Mouse (Mus musculus) stomach, postnatal 0 days (tissue): ENCODE results near the gene Amt. TPM values are rescaled to one million over a fixed set of nuclear protein-coding genes. Genes with fewer than 3 reads are reported as not detected.
A peak's percentile ranks its signal among the peaks of the same experiment; 100 is the strongest.

ENCODE experiments used
- ATAC-seq: fragments of 200-750 bp; cut with Nextera tagmentation; 2 replicates; pipeline ENCODE4 v1.8.0; 2017; ENCODE audit not compliant: low FRiP score, low TSS enrichment
- DNase-seq: peaks from one replicate; pipeline ENCODE4 v3.0.0-alpha.2; 2016; ENCODE audit warnings: low spot score
- H3K27ac ChIP-seq: fragments of 300-500 bp; sonication (generic); replicated peaks from 2 replicates; pipeline ENCODE4 v1.5.1; 2014; ENCODE audit warnings: mild to moderate bottlenecking, control low read depth
- H3K27me3 ChIP-seq: fragments of 300-500 bp; sonication (generic); 2 replicates; pipeline ENCODE4 v1.6.1; 2014; ENCODE audit warnings: low read length; ENCODE audit not compliant: control insufficient read depth, insufficient read depth
- H3K36me3 ChIP-seq: fragments of 300-500 bp; sonication (generic); 2 replicates; pipeline ENCODE4 v1.6.1; 2014; ENCODE audit warnings: low read length, mixed read lengths; ENCODE audit not compliant: control insufficient read depth, insufficient read depth
- H3K4me1 ChIP-seq: fragments of 300-500 bp; sonication (generic); replicated peaks from 2 replicates; pipeline ENCODE4 v1.6.1; 2014; ENCODE audit warnings: antibody characterized with exemption; ENCODE audit not compliant: control insufficient read depth, insufficient read depth
- H3K4me2 ChIP-seq: fragments of 300-500 bp; sonication (generic); replicated peaks from 2 replicates; pipeline ENCODE4 v1.6.1; 2014; ENCODE audit warnings: low read depth, mild to moderate bottlenecking, control low read depth, moderate library complexity
- H3K4me3 ChIP-seq: fragments of 300-500 bp; sonication (generic); 2 replicates; pipeline ENCODE4 v1.5.1; 2014; ENCODE audit warnings: low read depth, low read length, control low read depth
- H3K9ac ChIP-seq: fragments of 300-500 bp; sonication (generic); 2 replicates; pipeline ENCODE4 v1.6.1; 2014; ENCODE audit warnings: mild to moderate bottlenecking, low read length, control low read depth, mixed read lengths
- H3K9me3 ChIP-seq: fragments of 300-500 bp; sonication (generic); 2 replicates; pipeline ENCODE4 v1.6.1; 2016; ENCODE audit warnings: low read length; ENCODE audit not compliant: control insufficient read depth
- CTCF ChIP-seq: IDR thresholded peaks from 2 replicates; pipeline ENCODE4 v1.5.1; 2016; ENCODE audit warnings: antibody characterized with exemption, low read depth, mild to moderate bottlenecking, moderate library complexity
- EP300 ChIP-seq: optimal IDR thresholded peaks from 2 replicates; pipeline ENCODE3; 2016; ENCODE audit warnings: antibody characterized with exemption
- WGBS: fragments of 180-500 bp; shearing (Covaris S2); extraction: QIAGEN DNeasy Blood & Tissue Kit; methylation state at CpG from one replicate; pipeline ENCODE4 v1.1.7; 2014; 5-methylcytosine and 5-hydroxymethylcytosine counted together
- polyA plus RNA-seq: library from polyadenylated mRNA; unstranded; fragments of >200 nt; fragmentation: Nextera tagmentation; extraction: Ambion mirVana; gene quantifications from 2 replicates; pipeline ENCODE4 v1.2.1, GENCODE M21; 2015

Gene Amt
- polyA plus RNA-seq, 1 experiment from 2014 or later, result 11.6 TPM

DNA sequence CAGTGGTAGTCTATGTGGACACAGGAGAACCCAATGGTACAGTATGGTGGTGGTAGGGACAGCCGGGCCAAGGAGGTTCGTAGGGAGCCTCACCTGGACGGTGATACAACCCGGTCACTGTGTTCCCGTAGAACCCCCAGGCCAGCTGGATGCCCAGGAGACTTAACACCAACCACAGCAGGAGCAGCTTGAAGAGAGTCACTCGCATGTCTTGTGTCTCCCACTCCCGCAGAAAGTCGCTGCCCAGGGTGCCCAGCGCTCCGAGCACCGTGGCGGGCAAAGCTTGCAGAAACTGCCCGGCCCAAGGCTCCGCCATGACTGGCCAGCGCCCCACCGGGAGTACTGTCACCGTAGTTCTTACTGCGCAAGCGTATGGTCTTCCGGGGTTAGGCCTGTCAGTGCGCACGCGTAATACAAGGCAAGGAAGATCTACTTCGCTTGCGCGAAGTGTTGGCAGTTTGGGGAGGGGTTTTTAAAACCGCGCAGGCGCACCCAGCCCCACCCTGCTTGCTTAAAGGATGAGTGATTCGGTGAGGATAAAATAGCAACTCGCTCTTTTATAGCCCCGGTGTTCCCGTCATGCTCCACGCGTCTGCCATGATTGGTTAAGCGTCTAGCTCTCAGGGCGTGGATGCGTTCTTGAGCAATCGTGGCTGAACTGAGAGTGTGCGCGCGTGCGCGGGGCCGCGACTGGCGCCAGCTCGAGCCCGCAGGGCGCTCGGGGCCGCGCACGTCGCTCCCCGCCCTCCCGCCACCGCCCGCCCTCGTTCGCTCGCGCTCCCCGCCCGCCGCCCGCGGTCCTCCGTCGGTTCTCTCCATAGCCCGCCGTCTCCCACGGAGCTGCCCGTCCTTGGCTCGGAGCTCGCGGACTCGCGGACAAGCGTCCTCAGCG, 9.2 kb downstream of the Amt start, which contains the start of the genes Rhoa and Tcta:
Gene Rhoa, plus strand, starts transcription at position 501 of the 892 bp plus-strand sequence.
Gene Tcta, minus strand, starts transcription at position 532 of the 892 bp plus-strand sequence.
- Histone ChIP-seq H3K4me1 (peaks cover 7% of the 10 kb centered on the region), H3K36me3 (peaks cover 4% of the 10 kb centered on the region; the same call in 1 of the 2 replicates), H3K4me2 (peak within 1 kb of the TSS; percentile 89), H3K9ac (peak within 1 kb of the TSS; percentile 99), H3K27me3 (no peaks in the 10 kb centered on the region), H3K4me3 (peak within 1 kb of the TSS; percentile 94), H3K9me3 (no peaks in the 10 kb centered on the region), H3K27ac (peak within 1 kb of the TSS; percentile 100)
- under 1% methylated on average over 70 of the region's 81 CpGs for WGBS
- DNase-seq (peak; percentile 97), ATAC-seq (peak; percentile 93)
- TF ChIP-seq CTCF (peak; percentile 8; the same call in 1 of the 2 replicates), EP300 (no peak)

GRCm38 (mm10) chr9:108306571-108306980, 9.9 kb downstream of the Amt start:
- H3K4me2 ChIP-seq, result peak overlapping the region; percentile 61
- peaks cover 7% of the 10 kb centered on the region for H3K4me1 ChIP-seq
- H3K27me3 ChIP-seq, result no peaks in the 10 kb centered on the region
- ATAC-seq (peak; percentile 82), DNase-seq (peak; percentile 89)
- H3K9me3 ChIP-seq, result no peaks in the 10 kb centered on the region
- no peak for TF ChIP-seq CTCF
- TF ChIP-seq EP300, result no peak
- peak overlapping the region; percentile 100 for H3K27ac ChIP-seq
- WGBS, result under 1% methylated on average over 39 of the region's 51 CpGs
- H3K4me3 ChIP-seq, result peak overlapping the region; percentile 94
- peak overlapping the region; percentile 99 for H3K9ac ChIP-seq
- H3K36me3 ChIP-seq, result peaks cover 4% of the 10 kb centered on the region; the same call in 1 of the 2 replicates

GRCm38 (mm10) chr9:108307021-108307807, 10.6 kb downstream of the Amt start:
- H3K9me3 ChIP-seq, result no peaks in the 10 kb centered on the region
- H3K4me3 ChIP-seq, result peak overlapping the region; percentile 94
- H3K36me3 ChIP-seq, result peaks cover 4% of the 10 kb centered on the region; the same call in 1 of the 2 replicates
- H3K9ac ChIP-seq, result peak overlapping the region; percentile 99
- H3K27ac ChIP-seq, result peak overlapping the region; percentile 100
- WGBS, result 2% methylated on average over 12 of the region's 12 CpGs
- no peak for ATAC-seq
- peaks cover 7% of the 10 kb centered on the region for H3K4me1 ChIP-seq
- no peak for DNase-seq
- TF ChIP-seq EP300, result no peak
- no peak for TF ChIP-seq CTCF
- H3K27me3 ChIP-seq, result no peaks in the 10 kb centered on the region
- peak overlapping the region; percentile 61 for H3K4me2 ChIP-seq

- Histone ChIP-seq H3K4me1 (peaks cover 7% of the 10 kb centered on the region), H3K9ac (0 out of 2 replicates have a peak overlapping the region, but pooled peaks have one; percentile 23), H3K4me3 (peak overlapping the region; percentile 94), H3K27ac (0 out of 2 replicates have a peak overlapping the region, but pooled peaks have one; percentile 14), H3K4me2 (peak overlapping the region; percentile 61), H3K9me3 (no peaks in the 10 kb centered on the region), H3K27me3 (no peaks in the 10 kb centered on the region), H3K36me3 (peaks cover 1% of the 10 kb centered on the region; the same call in 1 of the 2 replicates)
- DNase-seq, result no peak
- 27% methylated on average over 2 of the region's 2 CpGs for WGBS
- no peak for ATAC-seq
- TF ChIP-seq CTCF (no peak), EP300 (no peak)
Measured at GRCm38 (mm10) chr9:108308141-108308540, 11.5 kb downstream of the Amt start.

DNA sequence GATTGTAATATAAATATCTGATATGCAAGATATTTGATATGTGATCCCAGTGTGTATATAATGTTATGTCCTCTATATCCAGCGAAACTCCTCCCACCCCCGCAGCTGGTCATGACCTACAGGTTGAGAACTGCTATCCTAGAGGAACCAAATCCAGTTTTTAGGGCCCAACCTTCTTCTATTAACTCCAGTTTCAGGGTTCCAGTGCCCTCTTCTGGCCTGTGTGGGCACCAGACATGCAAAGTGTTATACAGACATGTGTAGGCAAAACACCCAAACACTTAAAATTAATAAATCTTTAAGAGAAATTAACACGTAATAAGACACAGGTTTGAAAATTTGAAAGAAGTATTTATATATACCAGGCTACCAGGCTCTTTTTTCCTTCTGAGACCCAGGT, 20.9 kb downstream of the Amt start:
- no peak overlapping the region for H3K27ac ChIP-seq
- no peaks in the 10 kb centered on the region for H3K27me3 ChIP-seq
- H3K36me3 ChIP-seq, result 0 out of 2 replicates have a peak, but pooled peaks cover 2% of the 10 kb centered on the region
- H3K4me1 ChIP-seq, result no peaks in the 10 kb centered on the region
- H3K9ac ChIP-seq, result no peak overlapping the region
- 88% methylated on average over 3 of the region's 3 CpGs for WGBS
- DNase-seq (no peak), ATAC-seq (no peak)
- no peak overlapping the region for H3K4me2 ChIP-seq
- no peak for TF ChIP-seq EP300
- peak; percentile 64 for TF ChIP-seq CTCF
- no peak overlapping the region for H3K4me3 ChIP-seq
- H3K9me3 ChIP-seq, result no peaks in the 10 kb centered on the region
